Mouse (Mus musculus) cerebellum, postnatal 25 days (tissue): ENCODE results near the gene Olfr561.

ENCODE experiments used
- DNase-seq, 2 experiments: peaks; one replicate each; pipeline ENCODE4 v3.0.0; 2021; ENCODE audit warnings: mixed read lengths in 2 of 2

The Olfr561 gene

GRCm38 (mm10) chr7:102770921-102771320 is at the start of gene Olfr561:
Olfr561 (plus strand) TSS chr7:102771221.
- DNase-seq: no peak

GRCm38 (mm10) chr7:102727391-102727790 is 43.6 kb upstream of the Olfr561 start, which contains the start of gene Olfr559:
Olfr559 (minus strand) TSS chr7:102727491.
- DNase-seq: no peak

DNA sequence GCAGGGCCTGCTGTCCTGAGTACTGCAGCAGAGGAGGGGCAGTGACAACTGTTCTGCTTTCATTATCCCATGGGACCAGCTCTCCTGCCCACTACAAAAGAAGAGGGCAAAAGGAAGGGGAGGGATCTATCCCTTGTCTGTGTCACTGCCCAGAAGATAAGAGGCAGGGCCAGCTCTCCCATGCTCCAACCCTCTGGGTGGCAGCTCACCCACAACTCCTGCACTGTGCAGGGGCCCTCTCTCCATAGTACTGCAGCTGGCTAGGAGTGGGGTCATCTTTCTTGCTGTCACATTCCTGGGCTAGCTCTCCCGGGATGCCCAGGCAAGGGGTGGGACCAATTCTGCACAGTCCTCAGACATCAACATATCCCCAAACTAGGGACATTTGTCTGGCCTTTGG is 37.2 kb upstream of the Olfr561 start:
- no peak for DNase-seq

DNA sequence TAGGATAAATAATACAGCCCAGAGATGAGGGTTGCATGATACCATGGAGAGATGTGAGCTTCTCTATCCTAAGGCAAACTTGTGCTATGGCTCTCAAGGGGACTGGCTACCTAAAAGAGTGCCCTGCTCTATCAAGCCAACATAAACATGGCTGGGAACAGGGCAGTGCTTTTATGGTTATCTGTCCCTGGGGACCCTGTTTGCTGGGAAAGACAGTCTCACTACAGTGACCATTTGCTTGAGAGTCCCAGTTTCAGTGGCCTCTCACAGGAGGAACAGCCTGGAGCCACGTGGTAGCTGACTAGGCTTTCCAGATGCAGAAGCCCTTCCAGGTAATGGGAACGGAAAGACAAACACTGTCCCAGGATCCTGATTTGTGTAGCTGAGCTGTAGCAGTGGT is 33.3 kb upstream of the Olfr561 start:
- DNase-seq: no peak

DNA sequence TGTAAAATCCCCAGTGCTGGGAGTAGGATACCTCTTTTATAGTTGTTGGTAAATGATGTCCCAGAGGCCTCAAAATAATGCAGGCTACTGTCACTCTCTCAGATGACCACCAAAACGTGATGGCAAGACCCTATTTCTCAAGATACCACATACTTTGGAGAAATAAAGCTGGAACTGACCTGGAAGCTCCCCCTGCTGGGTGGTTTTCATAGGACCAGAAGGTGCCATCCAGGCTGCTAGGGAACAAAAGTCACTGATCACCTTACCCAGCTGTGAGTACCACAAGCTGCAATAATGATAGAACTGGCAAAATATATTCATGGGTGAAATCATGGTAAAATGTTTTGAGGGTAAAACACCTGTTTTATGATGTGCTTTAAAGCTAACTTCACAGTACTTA is 18.9 kb upstream of the Olfr561 start:
- peak in 1 of 2 experiments; percentile 2 for DNase-seq

GRCm38 (mm10) chr7:102759266-102759665 is 11.8 kb upstream of the Olfr561 start, which contains the start of the genes Olfr560 and Olfr78:
Olfr560 (minus strand) TSS chr7:102759366.
Olfr78 (minus strand) TSS chr7:102759471.
- DNase-seq: no peak

DNA sequence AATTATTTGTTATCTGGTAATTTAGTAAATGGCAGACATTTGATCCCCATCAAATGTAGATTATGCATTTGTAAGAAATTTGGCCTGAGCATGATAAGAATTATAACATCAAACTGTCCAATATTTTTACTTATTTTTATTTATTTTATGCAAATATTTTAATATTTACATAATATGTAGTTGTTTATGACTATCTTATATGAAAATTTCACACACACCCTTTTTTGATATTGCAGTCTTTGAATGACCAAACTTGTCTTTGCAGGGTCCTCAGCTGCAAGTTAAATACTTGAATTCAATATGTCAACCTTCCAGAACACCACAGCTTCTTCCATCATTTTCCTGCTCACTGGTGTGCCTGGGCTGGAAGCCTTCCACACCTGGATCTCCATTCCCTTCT is 32.2 kb downstream of the Olfr561 start, which contains the start of gene Olfr564:
Gene Olfr564, plus strand, starts transcription at position 301 of the 400 bp plus-strand sequence.
- DNase-seq: no peak
